Mouse (Mus musculus): ENCODE data around the gene 2210407C18Rik.

The 2210407C18Rik gene

GRCm38 (mm10) chr11:58602062-58602461, 13.8 kb downstream of the 2210407C18Rik start:
- DNase-seq (ENCODE audit: low spot score in 2 of 2): no peak

- DNase-seq (ENCODE audit: low spot score in 2 of 2): no peak
These were observed 18.0 kb downstream of the 2210407C18Rik start for GRCm38 (mm10) chr11:58597837-58598236.

GRCm38 (mm10) chr11:58594814-58595213, 21.1 kb downstream of the 2210407C18Rik start, which contains the start of gene Olfr324:
Gene Olfr324 (plus strand): TSS chr11:58595114.
- DNase-seq (ENCODE audit: low spot score in 2 of 2): no peak

GRCm38 (mm10) chr11:58588620-58589250, 27.1 kb downstream of the 2210407C18Rik start:
- DNase-seq (ENCODE audit: low spot score in 2 of 2): no peak

GRCm38 (mm10) chr11:58587898-58588348, 28.0 kb downstream of the 2210407C18Rik start:
- DNase-seq (ENCODE audit: low spot score in 2 of 2): peak; percentile 36 to 54

- DNase-seq (ENCODE audit: low spot score in 2 of 2): no peak
These were observed 37.2 kb downstream of the 2210407C18Rik start for GRCm38 (mm10) chr11:58578636-58579035.

GRCm38 (mm10) chr11:58577430-58577829, 38.4 kb downstream of the 2210407C18Rik start, which contains the start of gene Olfr325:
Gene Olfr325 (plus strand): TSS chr11:58577730.
- DNase-seq (ENCODE audit: low spot score in 2 of 2): no peak

- DNase-seq (ENCODE audit: low spot score in 2 of 2): no peak
These were observed 45.5 kb downstream of the 2210407C18Rik start, which contains the start of gene Olfr224 for GRCm38 (mm10) chr11:58570405-58570804. Gene Olfr224 (minus strand): TSS chr11:58570553.

All from spleen, postnatal 36 days (tissue).